ENCODE assay signal across 22 mouse cellular contexts in genomic region chr3:127153443-127153842, GRCm38 (mm10).
DNase-seq lines count a peak whose midpoint lies in the region; ATAC-seq and TF ChIP-seq lines count a peak whose summit lies in the region.
"Had no signal": no experiment of that assay in that cellular context is flagged by ENCODE, and none has a peak within 500 bp of the region (broad histone marks: within the 10 kb centered on the region; RNA-seq: fewer than 3 reads in every experiment).

No protein-coding gene starts in this region.

- peak overlapping the region; percentile 3; the same call in 1 of the 2 replicates for H3K27ac ChIP-seq in layer of hippocampus, adult 2 months
- no peak overlapping the region for H3K27ac ChIP-seq in midbrain, embryonic 11.5 days (ENCODE audit: low read depth, low read length)
- H3K27ac ChIP-seq in midbrain, embryonic 15.5 days, result no peak overlapping the region
- peak overlapping the region; percentile 56; the same call in 1 of the 2 replicates for H3K27ac ChIP-seq in cortical plate, adult 2 months (ENCODE audit: insufficient read depth, low read length)
- H3K27ac ChIP-seq in liver, postnatal 0 days (ENCODE audit: low read depth), result peak overlapping the region; percentile 75
- H3K27ac ChIP-seq: heart, embryonic 13.5 days; hindbrain, embryonic 14.5 days; limb, embryonic 12.5 days; midbrain, embryonic 12.5 days; stomach, embryonic 15.5 days had no signal

- no peak overlapping the region for H3K9ac ChIP-seq in midbrain, embryonic 11.5 days (ENCODE audit: low read length)
- H3K9ac ChIP-seq in midbrain, embryonic 15.5 days, result no peak overlapping the region
- H3K9ac ChIP-seq in liver, postnatal 0 days (replicated peaks), result no peak overlapping the region
- H3K9ac ChIP-seq: heart, embryonic 13.5 days; hindbrain, embryonic 14.5 days; limb, embryonic 12.5 days; lung, embryonic 14.5 days; midbrain, embryonic 12.5 days; stomach, embryonic 15.5 days had no signal

- no peak overlapping the region for H3K4me3 ChIP-seq in layer of hippocampus, adult 2 months
- no peak overlapping the region for H3K4me3 ChIP-seq in midbrain, embryonic 11.5 days (ENCODE audit: low read depth, low read length)
- H3K4me3 ChIP-seq in midbrain, embryonic 15.5 days, result no peak overlapping the region
- no peak overlapping the region for H3K4me3 ChIP-seq in cortical plate, adult 2 months (ENCODE audit: insufficient read depth, low read length)
- H3K4me3 ChIP-seq in liver, postnatal 0 days (ENCODE audit: low read depth, low read length), result no peak overlapping the region
- H3K4me3 ChIP-seq: erythroblast, embryonic 14.5 days; heart, embryonic 13.5 days; limb, embryonic 12.5 days; midbrain, embryonic 12.5 days; stomach, embryonic 15.5 days had no signal

- no peak for TF ChIP-seq EP300 in liver, postnatal 0 days (IDR thresholded peaks at IDR 0.05; ENCODE audit: low read depth)

- no peak overlapping the region for H3K4me2 ChIP-seq in midbrain, embryonic 11.5 days
- no peak overlapping the region for H3K4me2 ChIP-seq in midbrain, embryonic 15.5 days
- peak overlapping the region; percentile 32 for H3K4me2 ChIP-seq in liver, postnatal 0 days (ENCODE audit: low read depth, low read length)
- H3K4me2 ChIP-seq: heart, embryonic 13.5 days; hindbrain, embryonic 14.5 days; limb, embryonic 12.5 days; lung, embryonic 14.5 days; midbrain, embryonic 12.5 days; stomach, embryonic 15.5 days had no signal

- H3K36me3 ChIP-seq in midbrain, embryonic 11.5 days (ENCODE audit: control insufficient read depth, insufficient read depth, low read length), result no peaks in the 10 kb centered on the region
- no peaks in the 10 kb centered on the region for H3K36me3 ChIP-seq in midbrain, embryonic 15.5 days (replicated peaks)
- no peaks in the 10 kb centered on the region for H3K36me3 ChIP-seq in liver, postnatal 0 days (replicated peaks; ENCODE audit: insufficient read depth, low read length)
- H3K36me3 ChIP-seq: heart, embryonic 13.5 days; limb, embryonic 12.5 days; midbrain, embryonic 12.5 days; stomach, embryonic 15.5 days had no signal

- DNase-seq in layer of hippocampus, adult 2 months (ENCODE audit: low spot score in 2 of 2), result no peak
- no peak for DNase-seq in layer of hippocampus, postnatal 36 days
- DNase-seq in midbrain, embryonic 11.5 days (ENCODE audit: low spot score, missing footprints), result peak; percentile 14
- no peak for DNase-seq in liver, postnatal 0 days
- DNase-seq in kidney, adult 11 months, result no peak
- DNase-seq: adrenal gland, adult 8-10 months; cerebellum, adult 8-10 months; cerebellum, postnatal 25 days; heart, postnatal 10 days; lung, embryonic 14.5 days; right cerebral cortex, postnatal 25 days had no signal

- no peaks in the 10 kb centered on the region for H3K9me3 ChIP-seq in midbrain, embryonic 11.5 days (ENCODE audit: control insufficient read depth, low read length)
- H3K9me3 ChIP-seq in midbrain, embryonic 15.5 days, result no peaks in the 10 kb centered on the region
- no peaks in the 10 kb centered on the region for H3K9me3 ChIP-seq in liver, postnatal 0 days (ENCODE audit: low read length)
- H3K9me3 ChIP-seq: heart, embryonic 13.5 days; limb, embryonic 12.5 days; midbrain, embryonic 12.5 days; stomach, embryonic 15.5 days had no signal

- no peak for TF ChIP-seq POLR2A in cortical plate, adult 2 months (IDR thresholded peaks at IDR 0.05; ENCODE audit: extremely low read depth, insufficient read depth, low read length)

- TF ChIP-seq CTCF in layer of hippocampus, adult 2 months (conservative IDR thresholded peaks at IDR 0.05), result no peak
- TF ChIP-seq CTCF in cortical plate, adult 2 months (IDR thresholded peaks at IDR 0.05; ENCODE audit: extremely low read depth, insufficient read depth, low read length), result no peak
- TF ChIP-seq CTCF in liver, postnatal 0 days (IDR thresholded peaks at IDR 0.05; ENCODE audit: low read depth), result no peak

- H3K4me1 ChIP-seq in midbrain, embryonic 11.5 days (ENCODE audit: control insufficient read depth, insufficient read depth, low read length), result no peaks in the 10 kb centered on the region
- H3K4me1 ChIP-seq in midbrain, embryonic 15.5 days, result 0 out of 2 replicates have a peak, but pooled peaks cover 2% of the 10 kb centered on the region
- peaks cover 9% of the 10 kb centered on the region for H3K4me1 ChIP-seq in cortical plate, adult 2 months (ENCODE audit: control insufficient read depth, insufficient read depth, low read length)
- H3K4me1 ChIP-seq in liver, postnatal 0 days (ENCODE audit: insufficient read depth), result peaks cover 6% of the 10 kb centered on the region; the same call in 1 of the 2 replicates
- H3K4me1 ChIP-seq: heart, embryonic 13.5 days; limb, embryonic 12.5 days; midbrain, embryonic 12.5 days; stomach, embryonic 15.5 days had no signal

- 95% methylated on average over 3 of the region's 3 CpGs for WGBS in midbrain, embryonic 11.5 days
- 86% methylated on average over 3 of the region's 3 CpGs for WGBS in midbrain, embryonic 15.5 days
- WGBS in liver, postnatal 0 days (ENCODE audit: insufficient replicate concordance), result 78% methylated on average over 3 of the region's 3 CpGs

- no peak for ATAC-seq in midbrain, embryonic 11.5 days (ENCODE audit: low FRiP score)
- ATAC-seq in midbrain, embryonic 15.5 days (replicated peaks), result no peak
- ATAC-seq in liver, postnatal 0 days, result 0 out of 2 replicates have a peak, but pooled peaks have one; percentile 19
- ATAC-seq: CD4-positive, CD25-positive, alpha-beta regulatory T cell, adult 4 months; forebrain, embryonic 16.5 days; intestine, postnatal 0 days had no signal

- H3K27me3 ChIP-seq in midbrain, embryonic 11.5 days (ENCODE audit: control insufficient read depth, insufficient read depth, low read length), result no peaks in the 10 kb centered on the region
- no peaks in the 10 kb centered on the region for H3K27me3 ChIP-seq in midbrain, embryonic 15.5 days (replicated peaks)
- no peaks in the 10 kb centered on the region for H3K27me3 ChIP-seq in liver, postnatal 0 days (ENCODE audit: insufficient read depth, low read length)
- H3K27me3 ChIP-seq: heart, embryonic 13.5 days; limb, embryonic 12.5 days; midbrain, embryonic 12.5 days; stomach, embryonic 15.5 days had no signal

Comparison
In these comparisons a context has a peak if more than half of its experiments do, and no peak if none do; other contexts are left out.
1. H3K27ac ChIP-seq: peak in layer of hippocampus, adult 2 months (single experiment), cortical plate, adult 2 months (single experiment) and liver, postnatal 0 days (single experiment); none in midbrain, embryonic 11.5 days (single experiment) and midbrain, embryonic 15.5 days (single experiment).